Mouse (Mus musculus): Measurements from ENCODE around the gene Abraxas2.

DNA sequence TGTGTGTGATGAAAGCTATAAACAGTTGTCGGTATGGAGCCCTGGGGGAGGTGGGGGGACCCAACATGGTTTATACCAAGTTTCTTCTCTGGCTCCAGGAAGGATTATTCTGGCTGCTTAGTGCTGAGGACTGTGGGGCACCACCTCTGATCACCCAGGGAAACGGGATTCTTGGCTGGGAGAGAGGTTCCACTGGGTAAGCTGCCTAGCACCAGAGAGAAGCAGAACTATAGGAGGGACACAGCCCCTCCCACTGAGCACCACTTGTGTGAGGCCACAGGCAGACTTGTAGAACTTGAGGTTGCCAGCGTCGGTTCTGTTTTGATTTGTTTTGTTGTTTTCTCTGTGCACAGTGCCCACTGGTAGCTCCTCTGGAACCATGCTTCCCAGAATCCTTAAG lies 5.1 kb upstream of the Abraxas2 start:
- no peak for TF ChIP-seq CTCF (IDR thresholded peaks at IDR 0.05; ENCODE audit: low read depth, low read length)
- no peak for TF ChIP-seq POLR2A (IDR thresholded peaks at IDR 0.05; ENCODE audit: borderline replicate concordance, low read depth, low read length)
